Mouse (Mus musculus): ENCODE data around the gene Zfp148.

GRCm38 (mm10) chr16:33431660-33432059 is 51.0 kb downstream of the Zfp148 start:
- no peak for TF ChIP-seq HCFC1 (IDR thresholded peaks at IDR 0.05; ENCODE audit: borderline replicate concordance, insufficient read depth, low read length)
- no peak for TF ChIP-seq ZNF384 (IDR thresholded peaks at IDR 0.05; ENCODE audit: low read depth, low read length)
- no peak for TF ChIP-seq CHD2 (IDR thresholded peaks at IDR 0.05; ENCODE audit: low read depth, low read length)
- TF ChIP-seq MAFK (IDR thresholded peaks at IDR 0.05; ENCODE audit: insufficient read depth, low read depth, low read length): no peak

All from ES-E14 (cell line).